Mouse (Mus musculus): ENCODE results near the gene Sh2d1b1.

DNA sequence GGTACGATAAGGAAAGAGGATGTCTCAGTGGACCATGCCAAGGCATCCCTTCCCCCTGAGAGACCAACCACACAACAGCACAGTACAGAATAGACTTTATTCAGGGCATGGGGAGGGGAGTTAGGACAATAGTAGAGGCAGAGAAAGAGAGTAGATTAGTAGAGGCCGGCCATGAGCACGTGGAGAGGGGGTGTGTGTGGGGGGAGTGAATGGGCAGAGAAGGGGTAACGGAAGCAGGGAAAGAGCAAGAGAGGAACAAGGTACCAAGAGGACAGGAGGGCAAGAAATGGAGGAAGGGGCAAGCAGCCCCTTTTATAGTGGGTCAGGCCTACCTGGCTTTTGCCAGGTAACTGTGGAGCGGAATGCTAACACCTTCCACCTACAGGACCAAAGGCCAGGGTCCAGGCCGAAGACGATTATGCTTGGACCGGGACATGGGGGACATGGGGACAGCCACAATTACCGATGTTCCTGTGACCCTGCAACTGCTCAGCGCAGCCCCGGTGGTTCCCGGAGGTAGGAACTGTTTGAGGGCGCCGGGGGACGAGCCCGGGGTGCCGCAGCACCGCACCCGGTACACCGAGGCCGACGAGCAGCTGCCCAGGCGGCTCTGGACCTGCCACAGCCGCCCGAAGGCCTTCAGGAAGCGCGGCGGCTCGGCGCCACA is 22.1 kb upstream of the Sh2d1b1 start:
- TF ChIP-seq CTCF (IDR thresholded peaks at IDR 0.05; ENCODE audit: borderline replicate concordance, extremely low read depth, insufficient read depth, insufficient read length) (no peak), POLR2A (IDR thresholded peaks at IDR 0.05; ENCODE audit: borderline replicate concordance, extremely low read depth, insufficient read depth, insufficient read length, poor library complexity, severe bottlenecking) (no peak)

Data from brain, embryonic 14.5 days (tissue).